Mouse (Mus musculus): ENCODE results near the gene Trio. TPM values are rescaled to one million over a fixed set of nuclear protein-coding genes. Genes with fewer than 3 reads are reported as not detected.
"Not testable (repeated sequence)": the region's sequence is repeated elsewhere in the genome, so short reads cannot be mapped to it uniquely, and the experiment has no call there.

Gene Trio
- polyA plus RNA-seq, 1 experiment from 2014 or later: 38.1 TPM

- H3K9me3 ChIP-seq (replicated peaks; ENCODE audit: control insufficient read depth, low read length): no peaks in the 10 kb centered on the region; the same call in 1 of the 2 replicates
- 84% methylated on average over 9 of the region's 9 CpGs for WGBS
- no peak overlapping the region for H3K27ac ChIP-seq (ENCODE audit: low read depth, low read length)
- H3K27me3 ChIP-seq (replicated peaks; ENCODE audit: control insufficient read depth, insufficient read depth, low read length): no peaks in the 10 kb centered on the region
- no peak overlapping the region for H3K9ac ChIP-seq (ENCODE audit: low read length)
- H3K4me3 ChIP-seq (ENCODE audit: low read depth, low read length): no peak overlapping the region
- DNase-seq (ENCODE audit: low spot score) (no peak), ATAC-seq (no peak)
- no peaks in the 10 kb centered on the region for H3K4me1 ChIP-seq (ENCODE audit: control insufficient read depth, insufficient read depth, low read length)
- peaks cover 2% of the 10 kb centered on the region; the same call in 1 of the 2 replicates for H3K36me3 ChIP-seq (ENCODE audit: control insufficient read depth, insufficient read depth, low read length)
- H3K4me2 ChIP-seq (ENCODE audit: low read length): no peak overlapping the region
These were observed 300.6 kb downstream of the Trio start for GRCm38 (mm10) chr15:27724796-27725680.

GRCm38 (mm10) chr15:27724298-27724697 lies 301.4 kb downstream of the Trio start:
- H3K4me1 ChIP-seq (ENCODE audit: control insufficient read depth, insufficient read depth, low read length): no peaks in the 10 kb centered on the region
- H3K27ac ChIP-seq (ENCODE audit: low read depth, low read length): no peak overlapping the region
- H3K27me3 ChIP-seq (replicated peaks; ENCODE audit: control insufficient read depth, insufficient read depth, low read length): no peaks in the 10 kb centered on the region
- ATAC-seq (no peak), DNase-seq (ENCODE audit: low spot score) (no peak)
- 78% methylated on average over 6 of the region's 6 CpGs for WGBS
- no peaks in the 10 kb centered on the region; the same call in 1 of the 2 replicates for H3K9me3 ChIP-seq (replicated peaks; ENCODE audit: control insufficient read depth, low read length)
- H3K4me3 ChIP-seq (ENCODE audit: low read depth, low read length): no peak overlapping the region
- H3K36me3 ChIP-seq (ENCODE audit: control insufficient read depth, insufficient read depth, low read length): no peaks in the 10 kb centered on the region
- H3K4me2 ChIP-seq (ENCODE audit: low read length): no peak overlapping the region
- H3K9ac ChIP-seq (ENCODE audit: low read length): no peak overlapping the region

- Histone ChIP-seq H3K4me1 (ENCODE audit: control insufficient read depth, insufficient read depth, low read length) (no peaks in the 10 kb centered on the region), H3K27ac (ENCODE audit: low read depth, low read length) (no peak overlapping the region), H3K4me3 (ENCODE audit: low read depth, low read length) (no peak overlapping the region), H3K4me2 (ENCODE audit: low read length) (no peak overlapping the region), H3K9ac (ENCODE audit: low read length) (no peak overlapping the region), H3K36me3 (ENCODE audit: control insufficient read depth, insufficient read depth, low read length) (no peaks in the 10 kb centered on the region), H3K27me3 (replicated peaks; ENCODE audit: control insufficient read depth, insufficient read depth, low read length) (no peaks in the 10 kb centered on the region), H3K9me3 (replicated peaks; ENCODE audit: control insufficient read depth, low read length) (no peaks in the 10 kb centered on the region; the same call in 1 of the 2 replicates)
- no peak for DNase-seq (ENCODE audit: low spot score)
- no peak for ATAC-seq
- WGBS: 51% methylated on average over 6 of the region's 6 CpGs
These were observed 301.9 kb downstream of the Trio start for GRCm38 (mm10) chr15:27723746-27724145.

- H3K4me3 ChIP-seq (ENCODE audit: low read depth, low read length); H3K4me2 ChIP-seq (ENCODE audit: low read length): not testable (repeated sequence)
These were observed 305.4 kb downstream of the Trio start for GRCm38 (mm10) chr15:27720297-27720696.

GRCm38 (mm10) chr15:27718668-27719067 lies 307.0 kb downstream of the Trio start:
- WGBS: 84% methylated on average over 7 of the region's 7 CpGs

More at GRCm38 (mm10) chr15:27720297-27720696, 305.4 kb downstream of the Trio start:
- not testable (repeated sequence) for H3K9me3 ChIP-seq (replicated peaks; ENCODE audit: control insufficient read depth, low read length); H3K4me1 ChIP-seq (ENCODE audit: control insufficient read depth, insufficient read depth, low read length); H3K9ac ChIP-seq (ENCODE audit: low read length); H3K27me3 ChIP-seq (replicated peaks; ENCODE audit: control insufficient read depth, insufficient read depth, low read length); H3K36me3 ChIP-seq (ENCODE audit: control insufficient read depth, insufficient read depth, low read length); H3K27ac ChIP-seq (ENCODE audit: low read depth, low read length); DNase-seq (ENCODE audit: low spot score); ATAC-seq
- WGBS: 83% methylated on average over 8 of the region's 8 CpGs

GRCm38 (mm10) chr15:27715331-27715730 lies 310.3 kb downstream of the Trio start:
- Histone ChIP-seq H3K4me3 (ENCODE audit: low read depth, low read length) (no peak overlapping the region), H3K4me1 (ENCODE audit: control insufficient read depth, insufficient read depth, low read length) (no peaks in the 10 kb centered on the region), H3K27me3 (replicated peaks; ENCODE audit: control insufficient read depth, insufficient read depth, low read length) (no peaks in the 10 kb centered on the region), H3K4me2 (ENCODE audit: low read length) (no peak overlapping the region), H3K9me3 (replicated peaks; ENCODE audit: control insufficient read depth, low read length) (no peaks in the 10 kb centered on the region), H3K36me3 (ENCODE audit: control insufficient read depth, insufficient read depth, low read length) (no peaks in the 10 kb centered on the region), H3K27ac (ENCODE audit: low read depth, low read length) (no peak overlapping the region), H3K9ac (ENCODE audit: low read length) (no peak overlapping the region)
- ATAC-seq: no peak
- 35% methylated on average over 3 of the region's 3 CpGs for WGBS
- peak; percentile 45 for DNase-seq (ENCODE audit: low spot score)

More at GRCm38 (mm10) chr15:27718668-27719067, 307.0 kb downstream of the Trio start:
- no peaks in the 10 kb centered on the region; the same call in 1 of the 2 replicates for H3K9me3 ChIP-seq (replicated peaks; ENCODE audit: control insufficient read depth, low read length)
- no peak overlapping the region for H3K4me3 ChIP-seq (ENCODE audit: low read depth, low read length)
- no peaks in the 10 kb centered on the region for H3K4me1 ChIP-seq (ENCODE audit: control insufficient read depth, insufficient read depth, low read length)
- no peaks in the 10 kb centered on the region for H3K27me3 ChIP-seq (replicated peaks; ENCODE audit: control insufficient read depth, insufficient read depth, low read length)
- DNase-seq (ENCODE audit: low spot score) (no peak), ATAC-seq (no peak)
- H3K9ac ChIP-seq (ENCODE audit: low read length): no peak overlapping the region
- H3K36me3 ChIP-seq (ENCODE audit: control insufficient read depth, insufficient read depth, low read length): no peaks in the 10 kb centered on the region
- no peak overlapping the region for H3K4me2 ChIP-seq (ENCODE audit: low read length)
- no peak overlapping the region for H3K27ac ChIP-seq (ENCODE audit: low read depth, low read length)

GRCm38 (mm10) chr15:27710698-27711097 lies 314.9 kb downstream of the Trio start:
- no peak overlapping the region for H3K4me3 ChIP-seq (ENCODE audit: low read depth, low read length)
- no peak overlapping the region for H3K9ac ChIP-seq (ENCODE audit: low read length)
- no peak overlapping the region for H3K27ac ChIP-seq (ENCODE audit: low read depth, low read length)
- DNase-seq (ENCODE audit: low spot score): no peak
- H3K27me3 ChIP-seq (replicated peaks; ENCODE audit: control insufficient read depth, insufficient read depth, low read length): no peaks in the 10 kb centered on the region
- H3K4me1 ChIP-seq (ENCODE audit: control insufficient read depth, insufficient read depth, low read length): no peaks in the 10 kb centered on the region
- no peaks in the 10 kb centered on the region for H3K9me3 ChIP-seq (replicated peaks; ENCODE audit: control insufficient read depth, low read length)
- WGBS: 87% methylated on average over 9 of the region's 9 CpGs
- H3K4me2 ChIP-seq (ENCODE audit: low read length): no peak overlapping the region
- no peaks in the 10 kb centered on the region for H3K36me3 ChIP-seq (ENCODE audit: control insufficient read depth, insufficient read depth, low read length)
- no peak for ATAC-seq

GRCm38 (mm10) chr15:27708968-27709612 lies 316.6 kb downstream of the Trio start:
- DNase-seq (ENCODE audit: low spot score) (no peak), ATAC-seq (no peak)
- WGBS: 88% methylated on average over 7 of the region's 7 CpGs
- no peaks in the 10 kb centered on the region for H3K9me3 ChIP-seq (replicated peaks; ENCODE audit: control insufficient read depth, low read length)
- no peaks in the 10 kb centered on the region for H3K4me1 ChIP-seq (ENCODE audit: control insufficient read depth, insufficient read depth, low read length)
- H3K4me3 ChIP-seq (ENCODE audit: low read depth, low read length): no peak overlapping the region
- no peak overlapping the region for H3K27ac ChIP-seq (ENCODE audit: low read depth, low read length)
- H3K36me3 ChIP-seq (ENCODE audit: control insufficient read depth, insufficient read depth, low read length): no peaks in the 10 kb centered on the region
- H3K9ac ChIP-seq (ENCODE audit: low read length): no peak overlapping the region
- no peak overlapping the region for H3K4me2 ChIP-seq (ENCODE audit: low read length)
- H3K27me3 ChIP-seq (replicated peaks; ENCODE audit: control insufficient read depth, insufficient read depth, low read length): no peaks in the 10 kb centered on the region

GRCm38 (mm10) chr15:27708499-27708898 lies 317.1 kb downstream of the Trio start:
- Histone ChIP-seq H3K4me1 (ENCODE audit: control insufficient read depth, insufficient read depth, low read length) (no peaks in the 10 kb centered on the region), H3K27me3 (replicated peaks; ENCODE audit: control insufficient read depth, insufficient read depth, low read length) (no peaks in the 10 kb centered on the region), H3K27ac (ENCODE audit: low read depth, low read length) (no peak overlapping the region), H3K9me3 (replicated peaks; ENCODE audit: control insufficient read depth, low read length) (no peaks in the 10 kb centered on the region), H3K36me3 (ENCODE audit: control insufficient read depth, insufficient read depth, low read length) (no peaks in the 10 kb centered on the region), H3K4me3 (ENCODE audit: low read depth, low read length) (no peak overlapping the region), H3K9ac (ENCODE audit: low read length) (no peak overlapping the region), H3K4me2 (ENCODE audit: low read length) (no peak overlapping the region)
- 69% methylated on average over 3 of the region's 3 CpGs for WGBS
- ATAC-seq: no peak
- DNase-seq (ENCODE audit: low spot score): no peak

All from forebrain, embryonic 14.5 days (tissue).